Mouse (Mus musculus): ENCODE data around the gene Rims1.

Gene Rims1

DNA sequence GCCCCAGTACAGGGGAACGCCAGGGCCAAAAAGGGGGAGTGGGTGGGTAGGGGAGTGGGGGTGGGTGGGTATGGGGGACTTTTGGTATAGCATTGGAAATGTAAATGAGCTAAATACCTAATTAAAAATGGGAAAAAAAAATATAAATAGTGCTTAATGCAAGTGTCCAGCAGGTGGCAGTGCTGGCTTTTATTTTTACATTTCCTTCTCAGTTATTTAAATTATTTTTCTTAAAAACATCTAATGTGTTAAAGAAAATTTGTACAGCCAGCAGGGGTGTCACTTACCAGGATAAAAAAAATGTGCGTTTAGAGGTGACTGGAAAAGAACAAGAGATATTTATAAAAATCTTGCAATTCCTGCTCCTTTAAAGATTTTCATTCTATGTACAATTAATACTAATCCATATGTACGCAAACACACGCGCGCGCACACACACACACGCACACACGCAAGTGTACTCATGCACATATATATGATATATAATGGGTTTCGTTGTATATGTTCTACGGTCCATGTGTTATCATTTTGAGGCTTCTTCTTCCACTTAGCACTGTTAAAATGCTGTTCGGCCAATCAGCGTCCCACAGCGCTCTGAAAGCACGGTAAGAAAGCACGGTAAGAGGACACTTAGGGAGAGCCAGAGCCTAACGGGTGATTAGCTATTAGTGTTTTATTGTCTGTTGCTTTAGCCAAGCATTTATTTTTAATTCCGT lies 201.3 kb downstream of the Rims1 start:
- in situ Hi-C loops (cut with MboI; ENCODE audit: unreplicated experiment in 2 of 2) = loop anchor here in 1 of 2 experiments (25.0 kb wide), 2 partner anchors 533 to 883 kb away; no protein-coding TSS in a partner anchor

DNA sequence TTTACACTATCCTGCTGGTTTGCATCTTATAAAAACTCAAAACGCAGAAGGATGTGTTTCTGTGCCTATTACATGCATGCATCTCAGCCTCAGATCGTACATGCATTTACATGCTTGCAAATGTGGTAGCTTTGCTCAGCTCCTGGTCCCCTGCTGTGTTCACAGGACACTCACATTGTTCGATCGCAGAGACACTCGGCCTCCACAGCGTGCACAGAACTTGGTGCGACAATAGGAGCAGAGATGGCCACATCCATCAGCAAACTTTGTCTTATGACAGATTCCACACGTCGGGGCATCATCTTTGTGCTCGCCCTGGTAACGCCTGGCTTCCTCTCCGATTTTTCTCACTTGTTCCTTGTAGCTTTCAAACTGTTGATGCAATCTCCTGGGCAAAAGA lies 209.6 kb downstream of the Rims1 start:
- in situ Hi-C loops (cut with MboI; ENCODE audit: unreplicated experiment in 2 of 2) = no loop called here

DNA sequence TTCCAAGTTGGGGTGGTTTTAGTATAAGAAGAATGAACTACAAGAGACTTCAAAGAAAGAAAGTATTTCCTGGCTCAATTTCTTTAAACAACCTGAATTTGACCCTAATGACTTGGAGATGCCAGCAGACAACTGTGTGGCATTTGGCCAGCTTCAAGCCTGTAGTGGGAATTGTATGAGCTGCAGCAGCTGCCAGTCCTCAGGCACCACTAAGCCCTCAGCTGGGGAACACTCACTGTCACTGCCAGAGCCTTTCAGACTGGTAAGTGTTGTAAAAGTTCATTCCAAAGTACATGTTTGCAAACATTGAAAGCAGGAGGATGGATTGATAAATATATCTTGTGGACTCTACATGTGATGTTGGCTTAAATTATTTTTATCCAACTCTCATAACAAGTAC lies 211.0 kb downstream of the Rims1 start:
- in situ Hi-C loops (cut with MboI; ENCODE audit: unreplicated experiment in 2 of 2) = no loop called here

DNA sequence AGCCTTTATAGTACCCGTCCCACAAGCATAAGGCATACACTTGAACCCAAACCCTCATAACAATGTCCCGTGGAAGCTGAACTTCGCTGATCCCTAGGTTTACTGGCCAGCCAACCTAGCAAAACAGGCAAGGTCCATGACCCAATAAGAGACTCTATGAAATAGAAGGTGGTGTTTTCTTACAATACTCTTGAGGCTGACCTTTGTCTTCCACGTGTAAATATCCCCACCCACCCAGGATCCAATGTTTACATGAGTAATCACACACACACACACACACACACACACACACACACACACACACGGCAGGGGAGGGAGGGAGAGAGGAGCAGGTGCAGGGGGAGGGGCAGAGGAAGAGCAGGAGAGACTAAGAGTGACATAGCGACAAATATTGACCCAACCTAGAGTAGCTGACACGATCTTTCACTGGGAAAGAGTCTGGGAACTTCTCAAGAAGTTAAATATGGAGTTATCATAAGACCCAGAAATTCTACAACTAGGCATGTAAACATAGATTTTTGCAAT lies 217.9 kb downstream of the Rims1 start:
- in situ Hi-C loops (cut with MboI; ENCODE audit: unreplicated experiment in 2 of 2) = no loop called here

DNA sequence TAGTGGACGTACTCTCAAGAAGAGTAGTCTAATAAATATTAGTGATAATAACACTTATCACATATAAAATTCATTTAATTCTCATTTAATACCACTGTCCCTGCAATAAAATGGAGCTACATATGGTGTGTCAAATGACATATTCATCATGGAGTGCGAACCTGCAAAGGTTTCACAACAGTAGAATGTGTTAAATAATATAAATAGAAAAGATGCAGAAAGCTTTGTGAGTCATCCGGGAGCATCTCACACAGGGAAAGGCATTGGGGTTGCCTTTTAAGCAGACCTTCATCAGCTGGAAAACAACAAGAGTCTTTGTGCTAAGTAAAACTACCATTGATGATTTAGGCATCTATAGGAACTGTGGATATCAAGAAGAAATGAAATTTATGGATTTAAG lies 220.2 kb downstream of the Rims1 start:
- in situ Hi-C loops (cut with MboI; ENCODE audit: unreplicated experiment in 2 of 2) = no loop called here

DNA sequence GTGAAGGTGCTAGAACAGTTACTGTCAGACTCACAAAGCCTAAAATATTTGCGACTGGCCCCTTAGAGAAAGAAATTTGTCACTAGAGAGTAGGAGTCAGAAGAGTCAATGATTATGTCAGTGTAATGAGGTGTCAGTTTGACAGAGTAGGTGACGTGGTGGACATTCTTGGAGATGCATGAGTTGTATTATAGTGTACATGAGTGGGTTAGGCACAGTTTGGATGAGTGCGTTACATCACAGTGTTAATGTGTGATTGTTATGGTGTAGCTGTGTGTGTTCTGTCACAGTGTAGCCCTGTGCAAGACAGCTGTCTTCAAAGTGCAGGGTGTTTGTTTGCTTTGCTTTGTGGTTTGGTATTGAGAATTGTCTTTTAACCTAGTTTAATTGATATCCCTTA lies 226.3 kb downstream of the Rims1 start:
- in situ Hi-C loops (cut with MboI; ENCODE audit: unreplicated experiment in 2 of 2) = no loop called here

DNA sequence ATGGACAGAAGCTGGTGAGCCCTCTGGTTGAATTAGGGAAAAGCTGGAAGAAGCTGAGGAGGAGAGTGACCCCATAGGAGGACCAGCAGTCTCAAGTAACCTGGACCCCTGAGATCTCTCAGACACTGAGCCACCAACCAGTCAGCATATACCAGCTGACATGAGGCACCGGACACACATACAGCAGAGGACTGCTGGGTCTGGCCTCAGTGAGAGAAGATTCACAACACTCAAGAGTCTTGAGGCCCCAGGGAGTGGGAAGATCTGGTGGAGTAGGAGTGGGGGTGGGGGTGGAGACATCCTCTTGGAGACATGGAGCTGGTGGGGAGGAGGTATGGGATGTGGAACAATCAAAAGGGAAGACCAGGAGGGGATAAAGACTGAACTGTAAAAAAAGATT lies 233.1 kb downstream of the Rims1 start:
- in situ Hi-C loops (cut with MboI; ENCODE audit: unreplicated experiment in 2 of 2) = no loop called here

DNA sequence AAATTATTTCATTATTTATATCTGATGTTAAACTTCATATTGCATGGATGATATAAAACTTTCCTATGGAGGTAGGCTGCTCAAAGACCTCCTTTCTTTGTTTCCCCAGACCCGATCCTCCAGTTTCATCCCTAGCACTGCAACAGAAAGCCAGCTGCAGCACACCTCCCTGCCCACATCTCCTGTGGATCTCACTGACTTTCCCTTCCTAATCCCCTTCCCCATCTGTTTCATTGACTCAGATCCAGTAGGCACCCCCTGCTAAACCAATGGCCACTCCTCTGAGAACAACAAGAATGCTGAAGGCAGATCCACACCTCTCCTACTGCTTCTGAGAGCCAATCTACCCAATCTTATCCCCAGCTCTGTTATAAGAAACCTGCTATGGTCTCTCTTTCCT lies 259.5 kb downstream of the Rims1 start:
- in situ Hi-C loops (cut with MboI; ENCODE audit: unreplicated experiment in 2 of 2) = no loop called here

DNA sequence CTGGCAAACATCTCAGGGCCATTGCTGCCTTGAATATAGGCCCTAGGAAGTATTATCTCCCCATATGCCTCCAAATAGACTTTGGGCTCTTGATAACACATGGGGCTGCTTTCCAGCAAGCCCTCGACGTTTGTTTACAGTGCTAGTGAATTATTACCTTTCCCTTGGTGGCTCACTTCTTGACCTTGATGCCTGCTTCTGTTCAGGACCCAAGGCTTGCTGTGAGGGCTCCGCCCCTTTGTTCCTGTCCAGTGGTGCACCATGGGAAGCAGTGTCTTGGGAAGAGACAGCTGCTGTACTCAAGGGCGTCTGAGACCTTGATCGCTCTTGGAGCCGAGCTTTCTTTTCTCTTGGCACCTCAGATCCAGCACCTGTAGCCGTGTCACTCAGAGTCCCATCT lies 267.7 kb downstream of the Rims1 start:
- in situ Hi-C loops (cut with MboI; ENCODE audit: unreplicated experiment in 2 of 2) = no loop called here

DNA sequence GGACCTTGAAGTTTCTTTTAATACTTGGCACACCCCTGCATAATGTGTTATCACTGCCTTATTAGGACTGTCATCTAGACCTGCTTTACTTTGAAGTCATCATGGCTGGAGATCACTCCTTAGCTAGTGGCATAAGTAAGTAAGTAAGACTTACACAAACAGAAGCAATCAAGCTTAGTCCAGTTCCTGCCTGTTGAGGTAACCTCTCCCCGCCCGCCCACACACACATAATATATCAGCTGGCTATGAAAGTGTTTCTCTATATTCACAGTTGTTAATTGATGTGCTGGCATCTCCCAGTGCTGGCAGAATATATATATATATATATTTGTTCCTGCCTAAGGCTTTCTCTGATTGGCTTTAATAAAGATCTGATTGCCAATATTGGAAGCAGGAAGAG lies 269.0 kb downstream of the Rims1 start:
- in situ Hi-C loops (cut with MboI; ENCODE audit: unreplicated experiment in 2 of 2) = no loop called here

DNA sequence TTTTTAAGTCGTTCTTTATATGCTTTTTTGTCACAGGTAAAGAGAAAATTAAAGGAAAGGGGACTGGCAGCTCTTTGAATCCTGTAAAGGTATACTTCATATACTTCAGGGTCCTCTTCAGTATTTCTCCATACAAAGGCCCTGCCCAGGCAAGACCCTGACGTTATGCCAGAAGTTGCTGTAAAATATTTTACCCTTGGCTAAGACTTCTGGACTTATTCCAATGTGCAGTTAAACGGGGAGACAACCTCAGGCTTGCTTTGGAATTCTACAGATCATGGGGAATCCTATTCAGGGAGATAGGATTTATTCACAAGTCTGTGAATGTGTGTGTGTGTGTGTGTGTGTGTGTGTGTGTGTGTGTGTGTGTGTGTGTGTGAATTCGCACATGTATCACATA lies 270.7 kb downstream of the Rims1 start:
- in situ Hi-C loops (cut with MboI; ENCODE audit: unreplicated experiment in 2 of 2) = no loop called here

DNA sequence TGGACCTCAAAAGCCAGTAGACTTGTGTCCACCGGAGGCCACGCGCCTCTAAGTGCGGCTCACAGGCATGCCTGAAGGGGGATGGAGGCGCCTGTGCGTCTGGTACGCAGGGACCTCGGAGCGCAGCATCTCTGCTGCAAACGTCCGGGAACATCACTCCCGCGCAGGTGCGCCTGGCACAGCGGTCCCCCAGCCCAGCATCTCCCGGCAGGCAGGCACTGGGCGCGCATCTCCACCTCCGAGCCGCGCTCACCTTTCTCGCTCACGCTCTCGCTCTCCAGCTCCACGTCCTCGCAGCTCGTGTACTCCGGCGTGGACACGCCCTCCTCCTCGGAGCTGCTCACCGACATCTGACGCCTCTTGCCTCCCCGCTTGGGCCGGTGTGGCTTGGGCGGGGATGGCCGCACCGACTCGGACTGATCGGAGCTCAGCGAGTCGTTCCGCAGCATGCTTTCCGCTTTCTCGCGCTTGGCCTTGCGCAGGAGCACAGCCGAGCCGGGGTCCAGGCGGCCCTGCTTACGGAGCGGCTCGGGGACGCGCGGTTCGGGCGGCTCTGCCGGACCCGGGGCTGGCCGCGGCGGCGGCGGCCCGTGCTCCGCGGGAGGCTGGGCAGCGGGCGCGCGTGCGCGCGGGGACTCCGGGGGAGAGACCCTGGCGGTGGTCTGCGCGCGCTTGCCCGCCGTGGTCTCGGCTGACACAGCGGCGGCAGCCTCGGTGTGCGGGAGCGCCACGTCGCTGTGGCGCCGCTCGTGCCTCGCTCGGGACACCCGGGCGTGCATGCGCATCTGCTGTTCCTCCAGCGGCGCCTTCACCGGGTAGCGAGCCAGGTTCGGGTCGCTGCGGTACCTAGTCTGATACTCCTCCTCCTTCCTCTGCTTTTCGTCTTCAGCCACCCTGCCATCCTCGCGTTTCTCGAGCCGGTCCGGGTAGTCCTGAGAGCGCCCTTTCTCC lies 272.4 kb downstream of the Rims1 start:
- in situ Hi-C loops (cut with MboI; ENCODE audit: unreplicated experiment in 2 of 2) = no loop called here

DNA sequence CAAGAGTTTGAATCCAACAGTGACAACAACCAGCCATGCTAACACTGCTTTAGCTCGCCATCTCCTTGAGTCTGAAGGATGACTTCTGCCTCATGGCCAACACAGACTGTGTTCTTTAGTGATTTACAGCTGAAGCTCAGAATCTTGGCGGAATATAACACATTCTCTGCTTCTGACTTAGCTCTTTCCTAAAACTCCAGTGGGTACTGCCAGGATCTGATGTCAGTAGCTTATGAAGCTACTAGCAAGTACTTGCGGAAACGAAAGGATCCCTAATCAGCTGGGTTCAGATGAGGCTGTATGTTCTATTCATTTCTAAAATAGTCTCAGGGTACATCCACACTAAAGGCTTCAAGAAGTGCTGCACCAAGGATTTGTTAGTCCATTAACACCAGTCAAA lies 290.7 kb downstream of the Rims1 start:
- in situ Hi-C loops (cut with MboI; ENCODE audit: unreplicated experiment in 2 of 2) = no loop called here

DNA sequence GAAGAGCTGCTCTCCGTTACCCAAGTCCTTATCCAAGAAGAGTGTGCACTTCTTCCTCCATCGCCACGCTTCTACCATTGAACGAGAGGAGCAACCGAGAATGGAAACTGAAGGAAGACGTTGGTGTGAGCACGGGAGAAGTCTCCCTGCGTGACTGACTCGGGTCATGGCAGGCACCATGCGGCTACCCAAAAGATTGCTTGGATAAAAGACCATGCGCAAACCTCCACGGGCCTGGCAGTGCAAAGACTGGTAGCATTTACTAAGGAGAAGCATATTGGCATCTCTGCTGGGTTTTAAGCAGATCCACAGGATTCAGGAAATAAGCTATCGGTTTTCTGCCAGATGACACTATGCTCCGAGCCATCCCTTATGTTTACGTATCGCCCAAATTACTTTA lies 293.4 kb downstream of the Rims1 start:
- in situ Hi-C loops (cut with MboI; ENCODE audit: unreplicated experiment in 2 of 2) = no loop called here

DNA sequence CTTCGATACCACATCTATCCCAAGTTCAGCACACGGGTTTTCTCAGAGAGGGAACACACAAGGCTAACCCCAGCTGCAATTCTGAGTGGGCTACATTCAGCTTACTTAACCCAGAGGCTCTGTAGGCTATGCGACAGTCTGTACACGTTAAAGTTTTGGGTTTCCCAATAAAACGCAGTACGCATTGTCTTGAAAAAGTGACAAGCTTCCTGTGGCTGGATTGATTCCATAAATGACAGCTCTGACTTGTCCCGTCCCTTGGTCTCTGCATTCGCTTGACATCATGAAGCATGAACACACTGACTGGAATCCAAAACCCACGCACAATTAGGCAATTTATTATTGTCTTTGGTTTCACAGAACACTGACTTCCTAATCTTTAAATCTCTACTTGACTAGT lies 294.2 kb downstream of the Rims1 start:
- in situ Hi-C loops (cut with MboI; ENCODE audit: unreplicated experiment in 2 of 2) = no loop called here

DNA sequence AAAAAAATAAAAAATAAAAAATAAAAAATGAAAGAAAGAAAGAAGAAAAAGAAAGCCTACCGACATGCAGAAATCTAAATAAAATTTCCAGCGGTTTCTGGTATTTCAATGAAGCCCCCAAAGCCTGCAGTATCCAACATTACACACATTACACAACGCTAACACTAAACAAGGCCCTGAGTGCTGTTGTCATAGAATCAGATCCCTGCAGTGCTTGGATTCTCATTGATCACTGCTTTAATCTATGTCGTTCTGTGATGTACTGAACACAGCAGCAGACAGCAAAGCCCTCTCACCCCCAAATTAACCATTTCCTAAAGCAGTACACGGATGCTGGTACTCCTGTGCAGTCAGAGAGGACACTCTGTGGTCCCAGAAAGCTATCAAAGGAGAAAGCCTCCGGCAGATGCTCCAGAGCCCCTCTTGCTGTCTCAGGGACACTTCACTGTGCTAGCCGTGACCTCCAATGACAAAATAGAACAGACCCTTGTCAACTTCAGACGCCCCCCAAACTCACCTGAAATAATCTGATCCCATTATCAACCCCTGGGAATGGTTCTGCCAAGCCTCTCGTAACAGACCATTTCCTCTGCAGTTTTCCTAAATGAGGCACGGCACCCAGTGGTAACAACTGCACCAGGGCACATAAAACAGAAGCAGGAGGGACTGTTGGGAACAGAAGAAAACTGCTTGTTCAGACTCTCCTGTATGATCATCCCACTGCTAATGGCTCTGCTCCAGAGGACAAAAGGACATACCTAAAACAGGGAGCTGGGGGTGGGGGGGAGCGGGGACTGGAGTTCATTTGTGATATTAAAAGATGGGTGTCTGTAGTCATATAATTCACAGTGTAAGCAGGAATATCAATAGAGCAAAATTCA lies 296.8 kb downstream of the Rims1 start:
- in situ Hi-C loops (cut with MboI; ENCODE audit: unreplicated experiment in 2 of 2) = no loop called here

DNA sequence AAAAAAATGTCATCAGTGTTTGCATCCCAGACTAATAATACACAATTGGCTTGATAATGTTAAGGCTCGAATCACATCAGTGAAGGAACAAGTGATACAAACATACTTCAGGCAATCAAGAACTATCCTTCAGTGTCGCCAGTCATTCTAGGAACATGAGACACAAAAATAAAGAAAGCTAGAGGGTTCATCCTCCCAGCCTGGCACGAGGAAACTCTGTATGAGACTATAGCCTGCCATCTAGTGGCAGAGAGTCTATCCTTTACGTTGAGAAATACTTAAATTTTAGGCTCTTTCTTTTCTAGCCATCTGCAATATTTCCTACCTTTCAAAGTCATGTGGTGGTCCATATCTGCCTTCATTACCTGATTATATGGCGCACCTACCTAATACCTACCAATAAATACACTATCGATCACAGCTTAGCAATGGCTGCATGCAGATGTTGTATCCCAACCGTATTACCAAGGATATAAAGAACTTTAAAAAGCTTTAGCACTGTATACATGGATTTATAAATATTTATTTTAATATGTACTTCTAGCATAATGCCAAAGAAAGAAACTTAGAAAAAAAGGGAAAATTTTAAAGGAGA lies 318.4 kb downstream of the Rims1 start:
- in situ Hi-C loops (cut with MboI; ENCODE audit: unreplicated experiment in 2 of 2) = no loop called here

DNA sequence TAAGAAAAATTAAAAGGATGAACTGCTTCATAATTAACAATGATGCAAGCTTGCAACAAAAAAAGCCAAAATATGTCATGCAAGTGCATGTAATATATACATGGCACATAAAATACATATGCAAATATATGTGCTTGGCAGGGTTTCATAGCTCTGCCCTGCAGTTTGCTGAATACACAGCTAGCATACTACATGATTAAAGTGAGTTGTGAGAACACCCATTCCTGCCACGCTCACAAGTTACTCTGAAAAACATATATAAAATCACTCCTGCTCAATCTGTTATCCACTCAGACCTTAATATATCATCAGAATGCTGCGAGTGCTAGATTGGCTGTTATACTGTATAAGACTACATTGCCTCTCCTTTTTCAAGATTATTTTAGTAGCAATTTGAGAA lies 329.6 kb downstream of the Rims1 start:
- in situ Hi-C loops (cut with MboI; ENCODE audit: unreplicated experiment in 2 of 2) = no loop called here

DNA sequence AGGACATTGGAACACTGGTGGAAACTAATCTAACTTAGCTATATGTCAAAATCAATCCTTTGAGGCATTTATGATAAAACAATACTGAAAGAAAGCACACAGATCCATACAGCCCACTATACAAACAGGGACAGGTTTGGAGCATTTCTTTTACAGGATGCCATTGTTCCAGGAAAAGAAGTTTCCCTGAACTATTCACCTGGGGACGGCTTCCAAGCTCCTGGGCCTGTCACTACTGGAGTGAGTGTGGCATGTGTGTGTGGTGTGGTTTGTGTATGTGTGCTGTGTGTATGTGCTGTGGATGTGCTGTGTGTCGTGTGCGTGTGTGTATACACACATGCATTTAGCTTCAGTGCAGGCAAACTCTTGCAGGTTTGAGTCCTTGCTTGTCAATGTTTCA lies 338.8 kb downstream of the Rims1 start:
- in situ Hi-C loops (cut with MboI; ENCODE audit: unreplicated experiment in 2 of 2) = no loop called here

DNA sequence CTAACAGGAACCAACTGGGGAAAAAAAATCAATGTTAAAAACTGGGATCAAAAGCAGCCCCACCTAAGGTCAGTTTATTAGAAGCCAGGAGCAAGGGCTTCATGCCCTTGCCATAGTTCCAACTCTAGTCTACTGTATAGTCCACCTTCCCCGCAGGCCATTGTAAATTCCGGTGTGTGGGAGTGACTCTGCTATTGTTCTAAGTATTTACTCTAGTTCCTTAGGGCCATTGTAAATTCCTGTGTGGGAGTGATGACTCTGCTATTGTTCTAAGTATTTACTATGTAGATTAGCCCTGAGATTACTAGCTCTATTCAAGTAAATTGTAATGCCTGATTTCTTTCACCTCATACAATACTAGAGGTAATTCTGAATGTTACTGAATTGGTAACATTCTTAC lies 339.2 kb downstream of the Rims1 start:
- in situ Hi-C loops (cut with MboI; ENCODE audit: unreplicated experiment in 2 of 2) = no loop called here

All from v-Abl transformed pro-B cells (cell line).